Mouse (Mus musculus) testis, adult 2 months (tissue): ENCODE results near the gene Dok1.

Experiments used
- CTCF ChIP-seq: fragments of 200-500 bp; IDR thresholded peaks from 2 replicates; pipeline ENCODE4 v1.5.1; 2012; ENCODE audit warnings: low read depth, mild to moderate bottlenecking, inconsistent platforms, low read length, moderate library complexity; ENCODE audit not compliant: control insufficient read depth, insufficient read depth, insufficient replicate concordance
- POLR2A ChIP-seq: fragments of 200-500 bp; IDR thresholded peaks from 2 replicates; pipeline ENCODE4 v1.6.1; 2012; ENCODE audit warnings: low read depth, mild to moderate bottlenecking, inconsistent platforms, low read length, moderate library complexity; ENCODE audit not compliant: control insufficient read depth

DNA sequence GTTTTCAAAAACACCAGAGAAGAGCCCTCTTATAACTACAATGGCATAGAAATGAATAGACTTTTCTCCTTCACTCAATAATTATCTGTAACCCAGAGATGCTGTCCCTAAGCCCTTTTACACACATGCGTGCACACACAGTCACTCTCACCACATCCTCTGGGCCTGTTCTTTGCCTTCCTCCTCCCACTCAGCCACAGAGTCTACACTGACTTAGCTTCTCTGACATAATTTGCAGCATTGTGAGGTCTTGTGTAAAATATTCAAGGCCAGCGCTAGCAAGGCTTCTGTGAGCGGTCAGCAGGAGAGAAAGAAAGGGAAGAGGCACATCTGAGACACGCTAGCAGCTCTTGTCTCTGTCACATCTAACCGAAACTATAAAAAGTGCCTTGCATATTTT is 19.8 kb downstream of the Dok1 start:
- TF ChIP-seq CTCF: no peak
- no peak for TF ChIP-seq POLR2A
